Mouse (Mus musculus): ENCODE measurements around the gene Col4a2. TPM values are rescaled to one million over a fixed set of nuclear protein-coding genes. Genes with fewer than 3 reads are reported as not detected.
A peak's percentile ranks its signal among the peaks of the same experiment; 100 is the strongest.

Col4a2 gene
- total RNA-seq, 1 experiment from 2014 or later, result 16.9 TPM

- ATAC-seq (replicated peaks in 1 of 2; ENCODE audit: insufficient read depth in 1 of 2, low FRiP score in 2 of 2, low TSS enrichment in 1 of 2, low read depth in 1 of 2, poor library complexity in 2 of 2, severe bottlenecking in 2 of 2), result no peak
Observed at GRCm38 (mm10) chr8:11412450-11412849, 99.8 kb downstream of the Col4a2 start.

DNA sequence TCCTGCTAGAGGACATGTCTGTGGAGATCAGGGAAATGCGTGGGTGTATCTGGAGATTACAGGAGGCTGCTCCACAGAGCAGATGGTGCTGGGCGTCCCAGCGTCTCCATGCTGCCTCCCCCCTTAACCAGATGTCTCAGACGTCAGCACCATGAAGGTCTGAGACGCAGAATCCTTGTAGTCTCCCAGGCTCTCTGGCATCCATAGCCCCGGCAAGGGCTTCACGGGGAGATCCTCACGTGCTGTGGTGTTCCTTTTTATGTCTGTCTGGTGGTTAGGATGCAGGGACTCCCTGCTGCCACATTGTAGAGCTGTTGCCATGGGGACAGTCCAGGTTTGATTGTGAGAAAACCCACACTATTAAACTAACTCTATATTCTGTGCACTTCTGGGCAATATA, 101.7 kb downstream of the Col4a2 start:
- ATAC-seq (replicated peaks in 1 of 2; ENCODE audit: insufficient read depth in 1 of 2, low FRiP score in 2 of 2, low TSS enrichment in 1 of 2, low read depth in 1 of 2, poor library complexity in 2 of 2, severe bottlenecking in 2 of 2), result no peak

DNA sequence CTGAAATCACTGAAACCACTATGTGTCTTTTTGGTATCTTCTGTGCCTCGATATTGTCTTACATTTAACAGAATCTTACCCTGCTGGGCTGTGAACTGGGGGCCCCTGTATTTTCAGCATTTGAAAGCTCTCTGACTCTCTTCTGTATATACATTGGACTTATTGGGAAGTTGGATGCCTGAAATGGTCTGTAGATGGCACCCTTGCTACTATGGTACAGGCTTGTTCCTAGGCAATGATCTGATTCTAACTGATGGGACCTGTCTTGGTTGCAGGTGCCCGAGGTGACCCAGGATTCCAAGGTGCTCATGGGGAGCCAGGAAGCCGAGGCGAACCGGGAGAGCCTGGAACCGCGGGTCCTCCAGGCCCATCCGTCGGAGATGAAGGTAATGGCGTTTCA, 102.5 kb downstream of the Col4a2 start:
- ATAC-seq (replicated peaks in 1 of 2; ENCODE audit: insufficient read depth in 1 of 2, low FRiP score in 2 of 2, low TSS enrichment in 1 of 2, low read depth in 1 of 2, poor library complexity in 2 of 2, severe bottlenecking in 2 of 2), result no peak

GRCm38 (mm10) chr8:11417762-11418161, 105.2 kb downstream of the Col4a2 start:
- ATAC-seq (replicated peaks in 1 of 2; ENCODE audit: insufficient read depth in 1 of 2, low FRiP score in 2 of 2, low TSS enrichment in 1 of 2, low read depth in 1 of 2, poor library complexity in 2 of 2, severe bottlenecking in 2 of 2), result no peak

DNA sequence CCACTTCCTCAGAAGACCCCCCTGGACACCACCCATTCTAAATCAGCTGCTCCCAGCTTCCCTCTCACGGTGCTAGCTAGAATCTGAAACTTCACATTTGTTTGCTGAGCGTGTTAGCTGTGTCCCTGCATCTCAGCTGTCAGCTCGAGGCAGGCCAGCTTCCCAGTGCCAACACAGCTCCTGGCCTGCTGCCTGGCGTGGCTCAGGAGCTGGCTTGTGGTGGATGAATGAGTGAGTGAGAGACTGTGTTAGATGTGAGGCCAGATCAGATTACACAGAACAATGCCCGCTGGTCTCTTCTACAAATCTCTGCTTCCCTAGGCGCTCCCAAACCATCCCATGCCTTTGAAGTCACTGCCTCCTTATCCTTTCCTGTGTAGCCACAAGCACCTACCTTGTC, 106.6 kb downstream of the Col4a2 start:
- ATAC-seq (replicated peaks in 1 of 2; ENCODE audit: insufficient read depth in 1 of 2, low FRiP score in 2 of 2, low TSS enrichment in 1 of 2, low read depth in 1 of 2, poor library complexity in 2 of 2, severe bottlenecking in 2 of 2), result no peak

- ATAC-seq (replicated peaks in 1 of 2; ENCODE audit: insufficient read depth in 1 of 2, low FRiP score in 2 of 2, low TSS enrichment in 1 of 2, low read depth in 1 of 2, poor library complexity in 2 of 2, severe bottlenecking in 2 of 2), result peak in 1 of 2 experiments; percentile 70; a peak in 2 of 4 replicates
Observed at GRCm38 (mm10) chr8:11419645-11420044, 107.0 kb downstream of the Col4a2 start.

GRCm38 (mm10) chr8:11421105-11421504, 108.5 kb downstream of the Col4a2 start:
- ATAC-seq (replicated peaks in 1 of 2; ENCODE audit: insufficient read depth in 1 of 2, low FRiP score in 2 of 2, low TSS enrichment in 1 of 2, low read depth in 1 of 2, poor library complexity in 2 of 2, severe bottlenecking in 2 of 2), result peak in 1 of 2 experiments; percentile 32; a peak in 1 of 4 replicates

DNA sequence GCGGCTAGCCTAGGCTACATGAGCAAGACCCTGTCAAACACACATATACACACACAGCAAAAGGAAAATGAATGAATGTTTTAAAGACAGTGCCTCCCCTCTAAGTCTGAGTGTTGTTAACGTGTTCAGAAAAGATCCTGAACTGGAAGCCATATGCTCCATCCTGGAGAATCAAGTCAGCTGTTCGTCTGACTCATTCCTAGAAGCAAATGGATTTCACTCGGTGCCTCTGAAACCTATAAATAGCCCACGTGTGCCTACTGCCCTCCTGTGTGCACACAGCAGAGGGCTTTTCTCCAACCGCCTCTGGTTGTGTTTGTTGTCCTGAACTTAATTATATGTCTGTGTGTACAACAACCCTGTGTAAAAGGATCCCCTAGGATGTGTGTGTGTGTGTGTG, 109.4 kb downstream of the Col4a2 start:
- ATAC-seq (replicated peaks in 1 of 2; ENCODE audit: insufficient read depth in 1 of 2, low FRiP score in 2 of 2, low TSS enrichment in 1 of 2, low read depth in 1 of 2, poor library complexity in 2 of 2, severe bottlenecking in 2 of 2), result no peak

- ATAC-seq (replicated peaks in 1 of 2; ENCODE audit: insufficient read depth in 1 of 2, low FRiP score in 2 of 2, low TSS enrichment in 1 of 2, low read depth in 1 of 2, poor library complexity in 2 of 2, severe bottlenecking in 2 of 2), result no peak
Observed at GRCm38 (mm10) chr8:11423091-11423490, 110.5 kb downstream of the Col4a2 start.

- ATAC-seq (replicated peaks in 1 of 2; ENCODE audit: insufficient read depth in 1 of 2, low FRiP score in 2 of 2, low TSS enrichment in 1 of 2, low read depth in 1 of 2, poor library complexity in 2 of 2, severe bottlenecking in 2 of 2), result peak; percentile 58 to 81; a peak in 3 of 4 replicates
Observed at GRCm38 (mm10) chr8:11430688-11431087, 118.1 kb downstream of the Col4a2 start.

DNA sequence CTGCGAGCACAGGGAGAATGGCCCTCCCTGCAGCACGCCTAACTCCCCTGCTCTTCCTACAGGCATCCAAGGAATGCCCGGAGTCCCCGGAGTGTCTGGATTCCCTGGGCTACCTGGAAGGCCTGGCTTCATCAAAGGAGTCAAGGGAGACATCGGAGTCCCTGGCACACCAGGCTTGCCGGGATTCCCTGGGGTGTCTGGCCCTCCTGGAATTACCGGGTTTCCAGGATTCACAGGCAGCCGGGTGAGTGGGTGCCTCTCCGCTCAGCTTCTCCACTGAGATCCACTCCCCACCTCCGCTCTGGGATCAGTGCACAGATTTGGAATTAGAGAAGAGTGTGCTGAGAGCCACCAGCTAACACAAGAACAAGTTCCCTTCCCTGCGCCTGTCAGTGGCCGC, 125.3 kb downstream of the Col4a2 start:
- ATAC-seq (replicated peaks in 1 of 2; ENCODE audit: insufficient read depth in 1 of 2, low FRiP score in 2 of 2, low TSS enrichment in 1 of 2, low read depth in 1 of 2, poor library complexity in 2 of 2, severe bottlenecking in 2 of 2), result no peak

DNA sequence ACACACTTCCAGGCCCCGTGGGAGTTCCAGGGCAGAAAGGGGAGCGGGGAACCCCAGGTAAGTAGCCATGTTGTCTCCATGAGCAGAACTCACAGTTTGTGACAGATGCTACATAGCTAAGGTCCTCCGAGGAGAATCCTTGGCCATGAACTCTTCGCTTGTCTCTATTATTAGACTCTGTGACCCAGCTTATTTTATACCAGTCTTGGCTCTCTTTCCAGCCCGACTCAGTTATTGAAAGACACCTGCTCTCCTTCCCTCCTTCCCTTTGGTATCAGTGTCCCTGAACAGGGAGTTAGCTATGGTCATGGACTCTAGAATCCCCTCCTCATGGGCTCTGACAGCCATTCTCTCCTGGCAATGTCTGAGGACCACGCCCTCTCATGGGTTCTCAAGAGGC, 128.7 kb downstream of the Col4a2 start:
- no peak for ATAC-seq (replicated peaks in 1 of 2; ENCODE audit: insufficient read depth in 1 of 2, low FRiP score in 2 of 2, low TSS enrichment in 1 of 2, low read depth in 1 of 2, poor library complexity in 2 of 2, severe bottlenecking in 2 of 2)

DNA sequence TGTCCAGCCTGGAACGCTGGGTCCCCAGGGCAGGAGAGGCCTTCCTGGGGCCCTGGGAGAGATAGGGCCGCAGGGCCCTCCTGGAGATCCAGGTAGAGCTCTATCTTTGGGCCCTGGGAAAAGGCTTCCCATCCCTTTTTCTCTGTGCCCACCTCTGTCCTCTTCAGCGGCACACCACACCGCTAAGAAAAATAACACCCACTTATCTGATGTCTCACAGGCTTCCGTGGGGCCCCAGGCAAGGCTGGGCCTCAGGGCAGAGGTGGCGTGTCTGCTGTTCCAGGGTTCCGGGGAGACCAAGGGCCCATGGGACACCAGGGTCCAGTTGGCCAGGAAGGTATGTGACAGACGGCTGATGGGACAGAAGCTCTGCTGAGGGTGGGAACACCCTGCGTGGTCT, 131.0 kb downstream of the Col4a2 start:
- no peak for ATAC-seq (replicated peaks in 1 of 2; ENCODE audit: insufficient read depth in 1 of 2, low FRiP score in 2 of 2, low TSS enrichment in 1 of 2, low read depth in 1 of 2, poor library complexity in 2 of 2, severe bottlenecking in 2 of 2)

DNA sequence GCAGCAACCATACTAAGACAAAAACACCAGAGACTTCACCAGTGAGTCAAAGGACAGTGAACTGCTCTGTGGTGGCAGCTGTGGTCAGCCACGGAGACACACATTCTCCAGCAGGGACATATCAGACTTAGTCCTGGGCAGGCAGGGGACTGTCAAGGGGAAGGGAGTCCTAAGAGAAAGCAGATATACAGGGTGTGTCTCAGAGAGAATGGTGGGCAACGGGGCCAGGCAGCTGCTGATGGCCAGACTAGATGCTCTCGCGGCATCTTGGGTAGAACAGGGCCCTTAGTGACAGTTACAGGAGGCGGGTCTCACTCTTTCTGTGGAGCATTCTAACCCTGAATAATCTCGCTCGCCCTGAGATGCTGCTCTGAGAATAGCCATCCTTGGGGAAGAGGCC, 131.6 kb downstream of the Col4a2 start:
- no peak for ATAC-seq (replicated peaks in 1 of 2; ENCODE audit: insufficient read depth in 1 of 2, low FRiP score in 2 of 2, low TSS enrichment in 1 of 2, low read depth in 1 of 2, poor library complexity in 2 of 2, severe bottlenecking in 2 of 2)

GRCm38 (mm10) chr8:11445790-11446189, 133.2 kb downstream of the Col4a2 start:
- no peak for ATAC-seq (replicated peaks in 1 of 2; ENCODE audit: insufficient read depth in 1 of 2, low FRiP score in 2 of 2, low TSS enrichment in 1 of 2, low read depth in 1 of 2, poor library complexity in 2 of 2, severe bottlenecking in 2 of 2)

- no peak for ATAC-seq (replicated peaks in 1 of 2; ENCODE audit: insufficient read depth in 1 of 2, low FRiP score in 2 of 2, low TSS enrichment in 1 of 2, low read depth in 1 of 2, poor library complexity in 2 of 2, severe bottlenecking in 2 of 2)
Observed at GRCm38 (mm10) chr8:11447910-11448570, 135.4 kb downstream of the Col4a2 start.

DNA sequence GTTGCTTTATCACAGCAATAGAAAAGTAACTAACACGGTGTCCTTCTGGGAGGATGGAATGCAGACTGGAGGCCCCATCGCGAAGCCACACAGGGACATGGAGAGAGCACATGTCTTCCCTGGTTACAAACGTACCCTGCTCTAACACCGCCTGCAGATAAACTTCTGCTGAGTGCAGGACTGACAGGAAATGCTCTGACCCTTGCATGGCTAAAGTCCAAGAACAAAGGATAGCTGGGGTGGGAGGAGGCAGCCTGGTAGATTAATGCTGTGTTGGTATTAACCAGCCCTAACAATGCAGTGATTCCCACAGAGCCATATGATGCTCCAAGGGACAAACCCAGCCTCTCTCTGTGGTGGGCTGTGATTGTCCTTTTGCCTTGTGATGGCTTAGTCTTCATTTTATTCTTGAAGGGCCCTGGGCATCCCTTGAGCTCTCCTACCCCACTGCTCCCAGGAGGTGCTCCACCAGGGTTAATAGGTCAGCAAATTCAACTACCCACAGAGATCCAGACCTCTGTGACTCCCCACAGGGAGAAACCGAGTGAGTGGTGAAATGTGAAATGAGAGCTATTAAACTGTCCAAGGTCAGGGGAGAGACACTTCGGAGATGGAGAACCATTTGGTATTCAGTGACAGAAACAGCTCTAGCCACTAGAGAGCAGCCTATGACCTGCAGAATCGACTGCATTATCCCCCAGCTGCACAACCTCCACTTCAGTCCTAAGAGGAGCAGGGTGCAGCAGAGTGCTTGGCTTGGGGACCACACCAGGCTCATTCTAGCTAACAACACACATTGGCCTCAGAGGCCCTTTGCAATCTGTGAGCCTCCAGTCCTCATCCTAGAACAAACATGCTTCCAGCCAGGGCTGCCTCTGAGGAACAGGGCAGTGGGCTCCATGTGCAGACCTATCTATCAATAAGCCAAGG, 137.8 kb downstream of the Col4a2 start:
- ATAC-seq (replicated peaks in 1 of 2; ENCODE audit: insufficient read depth in 1 of 2, low FRiP score in 2 of 2, low TSS enrichment in 1 of 2, low read depth in 1 of 2, poor library complexity in 2 of 2, severe bottlenecking in 2 of 2), result peak; percentile 45 to 50; a peak in 2 of 4 replicates

- ATAC-seq (replicated peaks in 1 of 2; ENCODE audit: insufficient read depth in 1 of 2, low FRiP score in 2 of 2, low TSS enrichment in 1 of 2, low read depth in 1 of 2, poor library complexity in 2 of 2, severe bottlenecking in 2 of 2), result no peak
Observed at GRCm38 (mm10) chr8:11452152-11452551, 139.5 kb downstream of the Col4a2 start.

All from hematopoietic stem cell, adult 5-6 weeks (primary cell).